10 mouse cellular contexts compared by ENCODE assay signal in genomic region chr9:65535191-65535722, GRCm38 (mm10). TPM values are rescaled to one million over a fixed set of nuclear protein-coding genes. Genes with fewer than 3 reads are reported as not detected.
DNase-seq lines count a peak whose midpoint lies in the region; ATAC-seq and TF ChIP-seq lines count a peak whose summit lies in the region.
"Had no signal": no experiment of that assay in that cellular context is flagged by ENCODE, and none has a peak within 500 bp of the region (broad histone marks: within the 10 kb centered on the region; RNA-seq: fewer than 3 reads in every experiment).

No protein-coding gene starts in this region.

- 52% methylated on average over 3 of the region's 3 CpGs for WGBS in lung, postnatal 0 days
- 82% methylated on average over 3 of the region's 3 CpGs for WGBS in forebrain, embryonic 10.5 days

- no peaks in the 10 kb centered on the region for H3K36me3 ChIP-seq in lung, postnatal 0 days (ENCODE audit: insufficient read depth, low read length)
- no peaks in the 10 kb centered on the region for H3K36me3 ChIP-seq in forebrain, embryonic 10.5 days (replicated peaks)

- no peak overlapping the region for H3K9ac ChIP-seq in lung, postnatal 0 days (replicated peaks; ENCODE audit: low read depth)

- TF ChIP-seq EP300 in lung, postnatal 0 days (IDR thresholded peaks at IDR 0.05): no peak

- no peak overlapping the region for H3K4me3 ChIP-seq in lung, postnatal 0 days (ENCODE audit: low read depth, low read length)
- no peak overlapping the region for H3K4me3 ChIP-seq in forebrain, embryonic 10.5 days

- TF ChIP-seq CTCF in lung, postnatal 0 days (IDR thresholded peaks at IDR 0.05): no peak

- H3K27ac ChIP-seq in lung, postnatal 0 days (ENCODE audit: low read length): no peak overlapping the region
- no peak overlapping the region for H3K27ac ChIP-seq in forebrain, embryonic 10.5 days

- H3K9me3 ChIP-seq in lung, postnatal 0 days (ENCODE audit: low read length): no peaks in the 10 kb centered on the region
- no peaks in the 10 kb centered on the region; the same call in 1 of the 2 replicates for H3K9me3 ChIP-seq in forebrain, embryonic 10.5 days

- H3K27me3 ChIP-seq in lung, postnatal 0 days (replicated peaks; ENCODE audit: insufficient read depth, low read length): no peaks in the 10 kb centered on the region
- no peaks in the 10 kb centered on the region for H3K27me3 ChIP-seq in forebrain, embryonic 10.5 days (ENCODE audit: poor library complexity, severe bottlenecking)

- peak; percentile 57 for ATAC-seq in lung, postnatal 0 days

- peak; percentile 89 for DNase-seq in CD4-positive helper T cell, adult 2 months (ENCODE audit: low read depth, low spot score)
- DNase-seq in NIH3T3 (ENCODE audit: low read depth): peak; percentile 32
- peak; percentile 56 for DNase-seq in lung, postnatal 0 days (ENCODE audit: low spot score)
- DNase-seq in spleen, postnatal 36 days (ENCODE audit: low spot score in 2 of 2): peak; percentile 88 to 91
- DNase-seq in cerebellum, adult 18-20 months: no peak
- DNase-seq in forebrain, embryonic 10.5 days (ENCODE audit: extremely low spot score, low spot score): no peak
- no peak for DNase-seq in left cerebral cortex, adult 18-20 months (ENCODE audit: low spot score in 2 of 2)
- DNase-seq: cerebellum, postnatal 25 days; kidney, postnatal 36 days had no signal

- no peak overlapping the region for H3K4me2 ChIP-seq in lung, postnatal 0 days (replicated peaks; ENCODE audit: low read depth, low read length)

- no peaks in the 10 kb centered on the region for H3K4me1 ChIP-seq in lung, postnatal 0 days (ENCODE audit: insufficient read depth, low read depth, low read length)
- no peaks in the 10 kb centered on the region for H3K4me1 ChIP-seq in forebrain, embryonic 10.5 days

RNA-seq across cellular contexts. Expression of gene Ankdd1a, which starts 15.3 kb away (rescaled TPM):
- polyA plus RNA-seq in lung, postnatal 0 days (2015; fragmentation: Nextera tagmentation; extraction: Ambion mirVana): not detected in 2 replicates
- polyA plus RNA-seq in forebrain, embryonic 10.5 days (2016; fragmentation: Nextera tagmentation; extraction: Ambion mirVana): not detected in 2 replicates
- 1 to 10 TPM; 2.3 to 3.7 TPM for total RNA-seq in left cerebral cortex, adult 18-20 months (2021)
- polyA plus RNA-seq: heart, embryonic 16.5 days had no signal

RNA-seq across cellular contexts. Expression of gene Plekho2, which starts 44.6 kb away (rescaled TPM):
- polyA plus RNA-seq in lung, postnatal 0 days (2015; fragmentation: Nextera tagmentation; extraction: Ambion mirVana): 20.3 and 21.1 TPM in 2 replicates
- polyA plus RNA-seq in forebrain, embryonic 10.5 days (2016; fragmentation: Nextera tagmentation; extraction: Ambion mirVana): 11.1 and 11.9 TPM in 2 replicates
- 10 to 100 TPM; 11.6 to 18.2 TPM for total RNA-seq in left cerebral cortex, adult 18-20 months (2021)

RNA-seq across cellular contexts. Expression of gene Pif1, which starts 51.7 kb away (rescaled TPM):
- polyA plus RNA-seq in lung, postnatal 0 days (2015; fragmentation: Nextera tagmentation; extraction: Ambion mirVana): 0.56 and 0.87 TPM in 2 replicates
- polyA plus RNA-seq in forebrain, embryonic 10.5 days (2016; fragmentation: Nextera tagmentation; extraction: Ambion mirVana): 30.9 and 31.9 TPM in 2 replicates
- total RNA-seq in left cerebral cortex, adult 18-20 months (2021): under 1 TPM; 0.45 to 0.46 TPM

Comparison
In these comparisons a context has a peak if more than half of its experiments do, and no peak if none do; other contexts are left out.
1. DNase-seq: peak in CD4-positive helper T cell, adult 2 months (single experiment), NIH3T3 (single experiment), lung, postnatal 0 days (single experiment) and spleen, postnatal 36 days (2 of 2); none in cerebellum, adult 18-20 months (0 of 2), forebrain, embryonic 10.5 days (single experiment) and left cerebral cortex, adult 18-20 months (0 of 2).
2. RNA of gene Pif1, which starts 51.7 kb away (polyA plus RNA-seq): 30.9 to 31.9 TPM in forebrain, embryonic 10.5 days; 0.56 to 0.87 TPM in lung, postnatal 0 days; every median in the first group is over 10 times any median in the second.